Mouse (Mus musculus): ENCODE results near the gene Sh3bp5. TPM values are rescaled to one million over a fixed set of nuclear protein-coding genes. Genes with fewer than 3 reads are reported as not detected.
A peak's percentile ranks its signal among the peaks of the same experiment; 100 is the strongest.

Gene Sh3bp5
- polyA plus RNA-seq, 1 experiment, result 99.5 TPM

DNA sequence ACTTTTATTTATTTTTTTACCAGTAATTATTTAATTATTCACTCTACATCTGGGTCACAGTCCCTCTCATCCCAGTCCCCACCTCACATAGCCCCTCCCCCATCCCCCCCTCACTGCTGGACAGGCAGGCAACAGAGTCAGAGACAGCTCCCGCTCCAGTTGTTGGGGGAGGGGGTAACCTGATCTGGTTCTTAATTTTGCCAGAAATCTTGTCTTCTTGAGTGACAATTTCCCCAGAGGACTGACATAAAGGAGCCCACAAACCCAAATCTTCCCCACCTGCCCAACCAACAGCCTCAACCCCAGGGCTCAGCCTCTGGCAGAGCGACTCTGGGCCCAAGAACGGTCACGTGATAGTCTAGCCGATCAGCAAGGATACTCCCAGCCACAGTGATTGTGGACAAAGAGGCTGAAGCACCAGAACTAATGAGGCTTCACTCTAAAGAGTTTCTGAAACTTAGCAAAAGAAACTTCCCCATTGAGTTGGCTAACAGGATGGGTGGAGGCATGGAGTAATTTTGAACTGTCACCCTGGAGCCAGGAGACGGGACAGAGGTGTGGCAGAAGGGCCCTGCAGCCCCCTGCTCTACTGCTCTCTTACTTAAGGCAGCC is 22.3 kb downstream of the Sh3bp5 start:
- Histone ChIP-seq H3K27ac (ENCODE audit: insufficient read depth, low read depth, low read length) (peak overlapping the region; percentile 84), H3K4me3 (ENCODE audit: insufficient read depth, low read length) (no peak overlapping the region), H3K4me1 (ENCODE audit: control insufficient read depth, insufficient read depth, low read length) (peaks cover 63% of the 10 kb centered on the region)
- TF ChIP-seq CTCF (IDR thresholded peaks at IDR 0.05; ENCODE audit: low read depth, low read length) (no peak), POLR2A (IDR thresholded peaks at IDR 0.05; ENCODE audit: borderline replicate concordance, low read depth, low read length) (no peak)

DNA sequence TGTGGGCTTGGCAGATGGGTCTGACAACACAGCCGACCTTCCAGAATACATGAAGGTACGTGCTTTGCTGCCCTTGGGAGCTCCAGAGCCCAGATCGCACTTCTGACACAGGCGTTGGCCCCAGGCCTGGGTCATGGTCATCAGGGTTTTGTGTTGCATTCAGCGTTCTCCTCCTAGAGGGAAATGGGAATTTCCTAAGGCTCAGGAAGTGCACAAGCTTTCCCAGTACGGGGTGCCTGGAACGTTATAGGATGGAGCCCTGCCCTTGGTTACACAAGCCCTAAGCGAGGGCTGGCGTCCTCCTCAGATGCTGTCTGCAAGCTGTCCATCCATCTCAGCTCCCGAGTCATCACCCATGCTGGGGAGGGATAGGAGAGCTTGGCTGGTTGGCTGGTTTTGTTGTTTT is 23.2 kb downstream of the Sh3bp5 start:
- Histone ChIP-seq H3K4me1 (ENCODE audit: control insufficient read depth, insufficient read depth, low read length) (peaks cover 70% of the 10 kb centered on the region), H3K4me3 (ENCODE audit: insufficient read depth, low read length) (no peak overlapping the region), H3K27ac (ENCODE audit: insufficient read depth, low read depth, low read length) (peak overlapping the region; percentile 41)
- TF ChIP-seq POLR2A (IDR thresholded peaks at IDR 0.05; ENCODE audit: borderline replicate concordance, low read depth, low read length) (no peak), CTCF (IDR thresholded peaks at IDR 0.05; ENCODE audit: low read depth, low read length) (no peak)

DNA sequence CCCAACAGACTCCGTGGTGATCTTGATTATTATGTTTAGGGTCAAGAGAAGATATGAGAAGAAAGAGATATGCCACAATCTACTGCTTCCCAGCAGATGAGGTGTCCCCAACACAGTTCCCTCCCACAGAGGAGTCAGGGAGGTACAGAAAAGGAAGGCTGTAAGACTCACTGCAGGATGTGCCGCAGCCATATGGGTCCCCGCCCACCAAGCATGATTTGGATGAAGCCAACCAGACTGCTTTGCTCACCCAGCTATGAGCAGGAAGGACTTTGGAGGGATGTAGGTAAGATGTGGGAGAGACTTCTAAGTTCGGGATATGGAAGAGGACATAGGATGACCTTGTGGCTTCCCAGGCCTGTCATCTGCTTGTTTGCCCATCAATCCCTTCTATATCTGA is 25.1 kb downstream of the Sh3bp5 start:
- H3K27ac ChIP-seq (ENCODE audit: insufficient read depth, low read depth, low read length), result no peak overlapping the region
- TF ChIP-seq CTCF (IDR thresholded peaks at IDR 0.05; ENCODE audit: low read depth, low read length), result no peak
- TF ChIP-seq POLR2A (IDR thresholded peaks at IDR 0.05; ENCODE audit: borderline replicate concordance, low read depth, low read length), result no peak

DNA sequence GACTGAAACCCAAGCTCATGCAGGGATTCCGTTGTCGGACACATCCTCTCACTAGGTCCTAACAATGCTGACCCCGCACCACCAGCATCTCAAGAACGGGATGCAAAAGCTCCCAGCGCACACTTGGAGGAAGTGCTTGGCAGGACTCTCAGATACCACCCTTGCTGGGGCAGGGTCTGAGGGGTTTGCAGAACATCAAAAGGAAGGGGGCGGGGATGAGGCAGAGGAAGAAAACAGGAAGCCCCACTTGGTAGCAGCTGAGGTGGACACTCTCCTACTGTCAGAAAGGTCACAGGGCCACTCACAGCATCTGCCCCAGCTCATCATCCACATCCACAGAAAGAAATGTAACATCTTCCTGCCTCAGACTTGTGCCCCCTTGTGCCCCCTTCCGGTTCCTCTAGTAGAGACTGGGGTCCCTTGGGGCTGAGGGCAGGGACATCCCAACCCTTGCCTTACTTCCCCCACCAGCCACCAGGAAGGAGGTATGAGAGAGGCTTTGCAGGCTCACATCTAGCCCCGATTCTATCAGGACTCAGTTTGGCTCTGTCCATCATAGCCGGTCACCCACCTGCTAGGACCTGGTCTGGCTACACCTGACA is 25.7 kb downstream of the Sh3bp5 start:
- Histone ChIP-seq H3K4me3 (ENCODE audit: insufficient read depth, low read length) (no peak overlapping the region), H3K4me1 (ENCODE audit: control insufficient read depth, insufficient read depth, low read length) (peaks cover 84% of the 10 kb centered on the region), H3K27ac (ENCODE audit: insufficient read depth, low read depth, low read length) (no peak overlapping the region)
- no peak for TF ChIP-seq CTCF (IDR thresholded peaks at IDR 0.05; ENCODE audit: low read depth, low read length)

More for the DNA sequence above, 25.1 kb downstream of the Sh3bp5 start:
- Histone ChIP-seq H3K4me1 (ENCODE audit: control insufficient read depth, insufficient read depth, low read length) (peaks cover 85% of the 10 kb centered on the region), H3K4me3 (ENCODE audit: insufficient read depth, low read length) (no peak overlapping the region)

DNA sequence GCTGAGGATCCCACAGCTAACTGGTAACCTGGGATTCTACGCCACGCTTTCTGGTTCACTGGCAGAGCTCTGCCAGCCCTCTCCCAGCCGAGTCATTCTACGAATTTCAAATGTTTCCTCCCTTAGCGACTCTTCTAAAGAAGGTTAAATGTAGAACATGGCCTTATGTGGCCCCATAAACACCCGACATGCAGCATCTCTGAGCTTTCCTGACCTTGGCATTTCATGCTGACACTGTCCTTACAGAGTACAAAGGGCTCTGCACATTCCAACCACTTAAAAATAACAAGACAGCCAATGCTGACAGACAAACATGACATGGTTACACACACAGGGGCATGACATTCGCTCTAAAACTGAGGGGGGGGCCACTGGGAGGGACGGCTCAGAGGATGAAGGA is 27.2 kb downstream of the Sh3bp5 start:
- TF ChIP-seq CTCF (IDR thresholded peaks at IDR 0.05; ENCODE audit: low read depth, low read length), result no peak
- no peak for TF ChIP-seq POLR2A (IDR thresholded peaks at IDR 0.05; ENCODE audit: borderline replicate concordance, low read depth, low read length)
- no peak overlapping the region for H3K4me3 ChIP-seq (ENCODE audit: insufficient read depth, low read length)
- H3K4me1 ChIP-seq (ENCODE audit: control insufficient read depth, insufficient read depth, low read length), result peaks cover 77% of the 10 kb centered on the region
- H3K27ac ChIP-seq (ENCODE audit: insufficient read depth, low read depth, low read length), result no peak overlapping the region

DNA sequence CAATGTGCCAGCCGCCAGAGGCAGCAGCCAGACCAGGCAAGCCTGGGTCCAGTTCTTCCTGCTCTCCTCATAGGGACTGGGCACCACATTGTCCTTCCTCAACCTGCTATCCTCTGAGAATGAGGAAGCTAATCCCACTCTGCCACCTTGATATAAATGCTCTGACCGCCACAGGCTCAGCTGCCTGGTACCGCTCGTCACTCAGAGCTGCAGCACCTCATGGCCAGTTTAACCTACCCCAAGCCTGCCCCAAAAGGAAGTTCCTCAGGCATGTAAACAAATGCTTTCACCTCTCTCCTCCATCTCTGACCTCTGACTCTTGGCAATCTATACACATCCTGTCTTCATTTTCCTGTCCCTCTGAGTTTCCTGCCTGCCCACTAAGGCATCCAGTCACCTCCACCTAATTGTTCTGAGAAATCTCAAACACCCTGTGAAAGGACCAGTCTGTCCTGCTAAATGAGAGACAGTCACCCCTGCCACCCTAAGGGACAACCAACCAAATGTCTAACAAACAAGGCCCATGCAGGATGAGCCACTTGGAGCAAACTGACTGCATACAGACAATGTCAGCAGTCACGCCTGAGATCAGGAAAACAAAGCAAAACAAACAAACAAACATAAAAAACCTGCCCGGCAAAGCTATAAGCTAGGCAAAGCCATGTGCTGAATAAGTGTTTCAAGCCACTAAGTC is 27.8 kb downstream of the Sh3bp5 start:
- TF ChIP-seq CTCF (IDR thresholded peaks at IDR 0.05; ENCODE audit: low read depth, low read length) (no peak), POLR2A (IDR thresholded peaks at IDR 0.05; ENCODE audit: borderline replicate concordance, low read depth, low read length) (no peak)
- Histone ChIP-seq H3K27ac (ENCODE audit: insufficient read depth, low read depth, low read length) (peak overlapping the region; percentile 21), H3K4me3 (ENCODE audit: insufficient read depth, low read length) (no peak overlapping the region), H3K4me1 (ENCODE audit: control insufficient read depth, insufficient read depth, low read length) (peaks cover 74% of the 10 kb centered on the region)

DNA sequence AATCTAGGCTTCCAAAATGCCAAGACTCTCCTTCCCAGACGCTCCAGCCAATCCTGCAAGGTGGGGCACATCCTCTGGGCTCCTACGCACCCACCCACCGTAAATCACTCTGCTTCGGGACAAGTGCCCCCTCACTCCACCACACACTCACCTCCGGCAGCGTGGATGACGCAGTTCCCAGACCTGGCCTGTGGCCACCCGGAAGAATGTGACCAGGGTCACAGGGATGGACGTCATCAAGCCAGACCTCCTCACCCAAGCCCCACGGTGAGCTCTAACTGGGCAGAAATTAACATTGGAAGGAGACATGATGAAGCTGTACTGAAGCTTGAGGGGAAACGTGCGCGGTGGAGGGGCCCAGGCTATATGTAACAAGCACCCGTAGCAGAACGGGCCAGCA is 28.7 kb downstream of the Sh3bp5 start:
- Histone ChIP-seq H3K4me1 (ENCODE audit: control insufficient read depth, insufficient read depth, low read length) (peaks cover 74% of the 10 kb centered on the region), H3K27ac (ENCODE audit: insufficient read depth, low read depth, low read length) (no peak overlapping the region), H3K4me3 (ENCODE audit: insufficient read depth, low read length) (no peak overlapping the region)
- no peak for TF ChIP-seq CTCF (IDR thresholded peaks at IDR 0.05; ENCODE audit: low read depth, low read length)
- TF ChIP-seq POLR2A (IDR thresholded peaks at IDR 0.05; ENCODE audit: borderline replicate concordance, low read depth, low read length), result no peak

DNA sequence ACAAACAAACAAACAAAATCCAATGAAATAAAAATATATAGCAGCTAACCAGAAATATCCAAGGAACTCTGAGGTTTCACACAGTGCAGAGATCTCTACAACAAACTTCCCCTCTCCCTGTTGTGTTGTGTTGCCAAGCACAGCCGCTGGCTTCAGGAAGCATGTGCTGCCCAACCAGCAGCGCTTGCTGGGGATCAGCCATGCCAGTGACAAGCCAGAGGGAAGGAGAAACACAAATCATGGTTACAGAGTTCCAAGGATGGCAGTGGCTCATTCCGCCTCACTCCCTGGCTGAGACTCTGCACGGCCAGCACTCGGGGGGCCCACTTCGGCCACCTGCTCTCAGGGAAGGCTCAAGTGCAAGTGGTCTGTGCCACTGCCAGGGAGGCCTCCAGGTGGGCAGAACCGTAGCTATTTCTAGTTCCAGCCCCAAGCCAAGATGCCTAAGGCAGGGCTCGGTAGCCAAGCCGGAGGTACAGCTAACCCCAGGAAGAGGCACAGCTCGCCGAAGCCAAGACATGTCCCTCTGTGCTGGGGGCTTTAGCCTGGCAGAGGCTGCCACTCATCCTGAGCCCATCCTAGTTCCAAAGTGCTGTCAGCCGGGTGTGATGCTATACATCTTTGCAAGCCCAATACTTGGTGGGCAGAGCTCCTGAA is 29.6 kb downstream of the Sh3bp5 start:
- TF ChIP-seq POLR2A (IDR thresholded peaks at IDR 0.05; ENCODE audit: borderline replicate concordance, low read depth, low read length) (no peak), CTCF (IDR thresholded peaks at IDR 0.05; ENCODE audit: low read depth, low read length) (no peak)
- Histone ChIP-seq H3K27ac (ENCODE audit: insufficient read depth, low read depth, low read length) (peak overlapping the region; percentile 49), H3K4me1 (ENCODE audit: control insufficient read depth, insufficient read depth, low read length) (peaks cover 74% of the 10 kb centered on the region), H3K4me3 (ENCODE audit: insufficient read depth, low read length) (no peak overlapping the region)

DNA sequence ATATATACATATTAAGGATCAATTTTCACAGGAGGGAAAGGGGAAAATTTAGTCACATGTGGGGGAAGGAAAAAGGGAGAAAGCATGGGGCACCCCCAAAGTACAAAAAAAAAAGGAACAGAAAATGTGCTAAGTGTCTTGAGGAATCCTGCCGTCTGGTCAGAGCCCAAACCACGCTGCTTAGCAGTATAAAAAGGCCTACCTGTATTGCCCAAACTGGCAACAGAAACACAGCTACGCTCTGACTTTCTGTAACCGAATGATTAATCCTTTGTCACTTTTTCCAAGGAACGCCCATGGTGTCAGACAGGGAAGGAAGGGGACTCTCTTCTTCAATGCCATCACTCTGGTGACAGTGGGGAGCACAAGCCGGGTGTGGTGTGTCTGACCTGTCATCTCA is 30.2 kb downstream of the Sh3bp5 start:
- H3K4me1 ChIP-seq (ENCODE audit: control insufficient read depth, insufficient read depth, low read length), result peaks cover 72% of the 10 kb centered on the region
- TF ChIP-seq POLR2A (IDR thresholded peaks at IDR 0.05; ENCODE audit: borderline replicate concordance, low read depth, low read length), result no peak
- no peak for TF ChIP-seq CTCF (IDR thresholded peaks at IDR 0.05; ENCODE audit: low read depth, low read length)
- peak overlapping the region; percentile 49 for H3K27ac ChIP-seq (ENCODE audit: insufficient read depth, low read depth, low read length)
- H3K4me3 ChIP-seq (ENCODE audit: insufficient read depth, low read length), result no peak overlapping the region

DNA sequence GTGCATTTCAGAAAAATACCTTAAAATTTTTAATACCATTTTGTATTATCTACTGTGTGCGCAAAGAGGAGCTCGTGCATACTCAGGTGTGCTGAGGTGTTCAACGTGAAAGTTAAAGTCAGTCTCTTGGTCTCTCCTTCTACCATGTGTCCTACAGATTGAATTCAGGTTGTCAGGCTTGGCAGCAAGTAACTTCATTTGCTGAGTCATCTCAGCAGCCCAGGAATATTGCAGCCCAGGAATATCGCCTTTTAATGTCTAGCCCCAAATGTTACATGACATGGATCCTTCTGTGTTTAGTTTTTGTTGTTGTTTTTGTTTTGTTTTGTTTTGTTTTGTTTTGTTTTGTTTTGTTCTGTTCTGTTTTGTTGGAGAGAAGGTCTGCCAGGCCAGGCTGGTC is 31.2 kb downstream of the Sh3bp5 start:
- TF ChIP-seq CTCF (IDR thresholded peaks at IDR 0.05; ENCODE audit: low read depth, low read length), result no peak
- Histone ChIP-seq H3K27ac (ENCODE audit: insufficient read depth, low read depth, low read length) (no peak overlapping the region), H3K4me1 (ENCODE audit: control insufficient read depth, insufficient read depth, low read length) (peaks cover 68% of the 10 kb centered on the region), H3K4me3 (ENCODE audit: insufficient read depth, low read length) (no peak overlapping the region)

All from bone marrow macrophage, adult 2 months (primary cell).